Mouse (Mus musculus): ENCODE measurements around the gene Eci1. TPM values are rescaled to one million over a fixed set of nuclear protein-coding genes. Genes with fewer than 3 reads are reported as not detected.

The Eci1 gene
- total RNA-seq, 4 experiments from 2014 or later = 24.1 to 34.1 (median 31.1) TPM

DNA sequence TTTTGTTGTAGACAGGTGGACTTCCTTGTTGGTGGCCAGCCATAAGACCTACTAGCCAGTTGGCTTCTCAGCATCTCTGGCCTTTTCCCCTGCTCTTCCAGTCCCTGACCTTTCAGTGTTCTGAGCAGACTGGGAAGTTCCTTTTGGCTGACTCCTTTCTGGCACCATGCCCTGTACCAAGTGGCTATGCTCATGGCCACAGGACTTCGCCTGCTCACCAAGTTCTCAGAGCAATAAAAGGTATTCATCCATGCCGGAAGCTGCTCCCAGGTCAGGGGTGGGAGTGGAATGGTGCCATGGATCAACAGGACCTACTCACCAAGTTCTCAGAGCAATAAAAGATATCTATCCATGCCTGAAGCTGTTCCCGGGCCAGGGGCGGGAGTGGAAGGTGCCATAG is 46.1 kb downstream of the Eci1 start:
- no peak for DNase-seq (ENCODE audit: low spot score in 2 of 2)

DNA sequence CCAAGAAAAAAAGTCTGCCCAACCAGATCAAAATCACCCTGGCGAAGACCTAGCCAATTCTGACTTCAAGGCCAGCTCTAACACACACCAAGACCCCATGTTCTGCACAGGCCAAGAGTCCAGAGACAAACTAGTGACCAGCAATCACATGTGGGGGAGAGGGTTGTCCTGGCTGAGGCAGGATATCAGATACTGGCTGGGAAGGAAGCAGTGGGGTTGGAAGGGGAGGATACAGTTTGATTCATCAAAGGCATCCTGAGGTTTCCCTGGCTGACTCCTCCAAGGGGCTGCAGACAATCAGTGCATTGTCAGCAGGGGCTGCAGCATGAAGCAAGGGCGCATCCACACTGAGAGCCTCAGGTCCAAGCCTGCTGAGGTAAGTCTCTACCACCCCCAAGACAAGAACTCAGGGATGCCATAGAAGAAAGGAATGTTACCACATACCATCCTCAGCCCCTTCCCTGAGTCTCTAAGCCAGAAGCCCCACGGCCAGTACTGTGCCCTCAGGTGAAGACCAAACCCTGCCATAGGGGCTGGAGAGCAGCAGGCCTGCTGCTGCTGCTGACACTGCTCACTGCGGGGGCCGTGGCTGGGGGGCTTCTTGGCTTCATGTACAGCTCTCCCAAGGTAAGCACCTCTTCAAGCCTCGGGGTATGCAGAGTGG is 47.3 kb downstream of the Eci1 start, which contains the start of gene Bricd5:
TSS of gene Bricd5 (plus strand) at position 273 of the 664 bp plus-strand sequence.
- no peak for DNase-seq (ENCODE audit: low spot score in 2 of 2)

DNA sequence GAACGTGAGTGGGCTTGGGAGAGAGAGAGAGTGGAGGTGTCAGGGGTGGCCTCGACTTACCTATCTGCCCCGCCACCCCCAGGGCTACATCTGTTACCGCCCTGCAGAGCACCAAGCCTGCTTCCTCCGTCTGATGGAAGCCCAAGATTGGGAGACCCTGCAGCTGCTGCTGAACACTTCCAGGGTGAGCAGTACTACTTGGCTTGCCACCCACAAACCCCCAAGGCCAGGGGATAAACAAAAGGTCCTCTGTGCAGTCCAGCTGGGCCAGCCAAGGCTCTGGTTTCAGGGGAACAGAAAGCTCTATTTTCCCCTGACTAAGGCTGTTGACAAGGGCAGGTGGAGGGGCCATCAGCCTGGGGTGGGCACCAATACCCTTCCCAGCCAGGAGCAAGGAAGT is 48.1 kb downstream of the Eci1 start:
- DNase-seq (ENCODE audit: low spot score in 2 of 2) = no peak

DNA sequence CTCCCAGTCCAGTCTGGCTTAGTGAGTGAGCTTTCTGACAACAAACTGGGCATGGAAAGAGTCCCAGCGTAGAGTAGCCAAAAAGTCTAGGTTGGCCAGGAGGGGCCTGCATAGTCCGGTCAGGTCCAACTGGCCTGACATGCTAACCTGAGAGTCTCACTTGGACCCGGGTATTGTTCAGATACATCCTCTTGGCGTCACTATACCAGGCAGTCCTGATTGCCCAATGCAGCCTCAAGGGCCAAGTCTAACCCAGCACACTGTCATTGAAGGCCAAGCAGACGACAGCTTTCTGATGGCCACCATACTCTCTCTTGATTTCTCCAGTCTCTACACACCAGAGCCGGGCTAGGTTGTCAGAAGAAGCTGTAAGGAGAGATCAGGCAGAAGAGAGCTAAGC is 49.1 kb downstream of the Eci1 start:
- no peak for DNase-seq (ENCODE audit: low spot score in 2 of 2)

DNA sequence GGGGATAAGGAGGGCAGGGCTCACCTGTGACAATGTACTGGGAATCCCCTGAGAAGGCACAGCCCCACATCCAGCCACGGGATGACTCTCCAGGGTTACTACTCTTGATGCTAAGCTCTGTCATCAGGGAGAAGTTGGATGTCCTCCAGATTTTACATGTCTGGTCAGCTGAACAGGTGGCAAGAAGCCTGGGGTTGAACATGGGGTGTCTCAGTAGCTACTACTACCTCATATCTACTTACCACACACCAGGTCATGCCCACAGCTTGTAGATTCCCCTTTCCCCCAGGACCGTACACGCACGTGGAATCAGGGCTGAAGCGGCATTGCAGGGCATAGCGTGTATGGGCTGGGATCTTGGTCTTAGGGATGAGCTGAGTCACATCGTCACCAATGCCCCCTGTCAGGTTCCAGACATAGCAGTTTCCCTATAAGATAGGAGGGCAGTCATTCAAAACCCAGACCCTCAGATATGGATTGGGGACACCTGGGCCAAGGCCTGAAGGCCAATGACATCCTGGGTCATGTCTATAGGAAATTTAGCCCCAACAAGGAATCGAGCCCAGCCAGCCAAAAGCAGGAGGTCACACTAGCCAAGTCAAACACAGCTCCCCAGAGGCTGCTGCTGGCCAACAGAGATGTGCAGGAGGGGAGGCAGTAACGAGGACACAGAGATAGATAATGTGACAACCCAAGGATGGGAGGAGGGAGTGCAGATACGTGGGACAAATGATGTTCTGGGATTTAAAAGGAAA is 49.8 kb downstream of the Eci1 start:
- DNase-seq (ENCODE audit: low spot score in 2 of 2) = no peak

DNA sequence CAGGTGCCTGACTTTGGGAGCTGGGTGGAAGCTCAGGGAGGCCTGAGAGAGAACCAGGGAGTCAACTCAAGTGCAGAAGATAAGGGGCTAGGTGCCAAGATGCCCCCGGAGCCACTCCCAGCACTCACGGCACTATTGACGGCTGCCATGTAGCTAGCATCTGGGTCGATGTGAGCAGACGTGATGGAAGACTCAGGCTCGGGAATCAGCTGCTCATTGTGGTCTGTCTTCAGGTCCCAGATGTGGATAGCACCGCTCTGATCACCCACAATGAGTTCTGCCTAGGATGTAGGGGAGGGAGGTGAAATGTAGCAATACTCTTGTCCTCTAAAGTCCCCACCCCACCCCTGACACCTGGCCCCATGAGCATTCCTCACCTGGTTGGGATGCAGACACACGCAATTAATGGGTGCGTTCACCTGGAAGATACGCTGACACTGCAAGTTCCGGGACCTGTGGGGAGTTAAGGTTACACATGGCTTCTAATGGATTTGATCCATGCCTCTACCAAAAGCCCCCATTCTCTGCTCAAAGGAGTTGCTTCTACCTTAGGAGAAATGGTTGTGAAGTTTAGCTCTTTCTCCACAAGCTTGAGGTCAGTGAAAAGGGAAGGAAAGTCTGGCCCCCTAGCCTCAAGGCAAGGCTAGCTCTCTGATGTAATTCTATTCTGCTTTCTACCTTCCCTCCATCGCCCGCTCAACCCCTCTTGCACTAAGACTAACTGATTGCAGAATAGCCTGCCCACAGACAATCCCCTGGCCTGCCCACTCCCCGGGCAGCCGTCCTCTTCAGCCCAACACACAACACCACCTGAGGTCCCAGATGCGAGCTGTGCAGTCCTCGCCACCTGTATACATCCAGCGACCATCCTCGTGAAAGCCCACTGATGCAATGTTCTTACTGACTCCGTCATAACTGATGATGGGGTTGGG is 50.9 kb downstream of the Eci1 start:
- DNase-seq (ENCODE audit: low spot score in 2 of 2) = no peak

DNA sequence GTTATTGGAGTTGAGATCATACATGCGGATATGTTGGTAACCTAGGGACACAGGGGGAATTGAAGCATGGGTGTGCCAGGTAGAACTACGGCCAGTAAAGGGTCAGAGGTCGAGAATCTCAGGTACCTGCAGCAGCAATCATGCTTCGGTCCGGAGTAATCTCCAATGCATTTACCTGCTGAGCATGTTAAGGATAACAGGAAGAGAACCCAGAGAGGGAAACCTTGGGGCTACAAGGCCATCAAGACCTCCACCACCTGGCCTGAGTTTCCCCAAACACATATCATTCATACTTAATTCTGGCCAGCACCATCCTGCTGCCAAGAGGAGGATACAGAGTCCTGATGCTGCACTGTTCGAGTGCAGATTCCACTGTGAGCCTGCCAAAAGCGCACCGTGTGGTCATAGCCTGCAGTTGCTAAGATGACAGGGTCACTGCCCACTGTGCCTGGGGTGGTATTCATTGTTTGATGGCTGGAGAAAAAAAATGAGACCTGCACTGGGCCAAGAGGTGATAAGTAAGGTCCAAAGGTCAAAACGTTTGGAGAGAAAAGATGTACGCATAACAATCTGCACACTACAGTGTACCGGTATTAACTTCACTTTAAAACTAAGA is 51.7 kb downstream of the Eci1 start:
- no peak for DNase-seq (ENCODE audit: low spot score in 2 of 2)

DNA sequence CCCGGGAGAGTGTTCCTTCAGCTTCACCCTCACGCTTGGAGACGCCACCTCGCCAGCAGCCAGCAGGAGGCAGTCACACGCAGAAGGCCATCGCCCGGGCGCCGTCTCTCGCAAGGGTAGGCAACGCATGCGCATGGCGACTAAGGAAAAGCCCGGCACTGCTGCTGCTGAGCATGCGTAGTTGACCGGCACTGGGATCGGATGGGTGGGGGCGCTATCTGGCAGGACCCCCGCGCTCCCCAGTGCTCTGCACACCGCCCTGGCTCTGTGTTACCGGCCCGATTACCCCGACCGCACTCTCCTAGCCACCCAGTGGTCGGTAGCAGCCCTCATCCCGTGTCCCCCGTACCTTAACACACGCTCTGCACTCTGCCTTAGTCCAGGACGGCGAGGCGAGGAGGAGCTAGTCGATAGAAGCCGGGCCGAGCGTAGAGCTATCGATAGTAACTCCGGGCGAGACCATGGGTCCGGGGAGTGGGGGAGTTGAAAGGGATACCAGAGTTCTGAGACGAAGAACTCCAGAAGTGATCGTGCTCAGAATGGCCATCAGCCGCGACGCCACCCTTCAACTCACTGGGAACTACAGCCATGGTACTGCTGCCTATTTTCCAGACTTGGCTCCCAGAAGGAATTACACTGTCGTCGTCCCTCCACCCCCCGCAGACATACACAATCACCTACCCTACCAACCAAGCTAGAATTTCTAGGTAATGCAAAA is 52.4 kb downstream of the Eci1 start, which contains the start of gene Mlst8:
TSS of gene Mlst8 (minus strand) at position 416 of the 718 bp plus-strand sequence.
- peak; percentile 93 to 96 for DNase-seq (ENCODE audit: low spot score in 2 of 2)

DNA sequence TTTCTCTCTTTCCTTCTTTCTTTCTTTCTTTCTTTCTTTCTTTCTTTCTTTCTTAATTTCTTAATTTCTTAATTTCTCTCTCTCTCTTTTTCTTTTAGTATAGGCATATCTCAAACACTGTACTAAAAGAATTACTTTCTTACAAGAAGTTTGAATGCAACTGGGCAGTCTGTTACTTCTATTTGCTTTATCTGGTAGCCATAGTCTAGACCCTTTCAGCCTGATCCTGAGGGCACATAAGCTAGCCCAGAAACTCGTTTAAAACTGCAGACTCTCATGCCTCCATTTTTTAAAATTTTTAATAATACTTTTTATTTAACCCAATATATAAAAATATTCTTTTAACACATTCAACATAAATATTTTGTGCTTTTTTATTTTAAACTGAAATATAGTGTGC is 53.0 kb downstream of the Eci1 start:
- no peak for DNase-seq (ENCODE audit: low spot score in 2 of 2)

DNA sequence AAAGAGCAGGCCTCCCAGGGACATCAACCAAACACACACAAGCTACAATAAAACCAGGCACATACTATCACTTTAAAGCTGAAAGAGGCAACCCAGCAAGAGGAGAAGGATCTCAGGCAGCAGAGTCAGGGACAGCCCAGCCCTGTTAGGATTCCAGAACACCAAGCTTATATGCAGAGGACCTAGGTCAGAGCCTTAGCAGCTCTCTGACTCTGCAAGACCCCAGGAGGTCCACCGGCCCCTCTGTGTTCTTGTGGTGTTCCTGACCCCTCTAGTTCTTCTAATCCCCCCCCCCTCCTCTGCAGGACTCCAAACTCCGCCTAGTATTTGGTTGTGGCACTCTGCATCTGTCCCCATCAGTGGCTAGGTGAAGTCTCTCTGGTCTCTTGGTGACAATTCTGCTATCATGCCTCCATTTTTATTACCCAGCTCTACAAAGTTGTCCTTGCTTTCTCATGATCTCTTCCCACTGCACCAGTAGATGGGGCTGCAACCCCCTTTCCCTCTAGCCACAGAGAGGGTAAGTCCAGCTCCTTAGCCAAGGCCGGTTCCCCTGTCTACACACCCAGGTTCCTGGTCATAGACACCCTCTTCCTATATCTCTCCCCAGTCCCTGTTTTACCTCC is 53.9 kb downstream of the Eci1 start:
- DNase-seq (ENCODE audit: low spot score in 2 of 2) = no peak

DNA sequence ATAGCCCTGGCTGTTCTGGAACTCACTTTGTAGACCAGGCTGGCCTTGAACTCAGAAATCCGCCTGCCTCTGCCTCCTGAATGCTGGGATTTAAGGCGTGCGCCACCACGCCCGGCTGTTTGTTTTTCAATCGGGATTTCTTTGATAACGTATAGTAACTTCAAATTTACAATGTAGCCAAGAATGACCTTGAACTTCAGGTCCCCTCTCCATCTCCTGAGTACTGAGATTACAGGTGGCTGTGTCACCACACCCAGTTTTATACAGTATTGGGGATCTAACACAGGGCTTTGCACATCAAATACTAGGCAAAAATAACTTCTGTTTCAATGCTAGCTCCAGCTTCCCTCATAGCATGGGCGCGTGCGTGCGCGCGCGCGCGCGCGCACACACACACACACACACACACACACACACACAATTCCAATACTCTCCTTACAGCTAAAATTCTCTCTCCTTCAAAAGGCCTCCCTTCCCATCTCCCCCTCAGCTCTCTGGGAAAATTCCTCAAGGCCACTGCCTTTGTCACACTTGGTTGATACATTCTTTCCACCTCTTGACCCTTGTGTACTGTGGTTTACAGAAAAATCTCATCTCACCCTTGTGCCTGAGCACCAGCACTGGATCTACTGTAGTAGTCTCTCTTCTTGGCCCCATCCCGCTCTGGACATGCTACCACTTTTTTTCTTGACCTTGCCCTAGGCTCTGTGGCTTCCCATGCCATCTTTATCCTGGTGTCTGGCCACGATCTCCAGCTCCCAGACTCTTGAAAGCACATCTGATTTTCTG is 54.8 kb downstream of the Eci1 start:
- DNase-seq (ENCODE audit: low spot score in 2 of 2) = no peak

DNA sequence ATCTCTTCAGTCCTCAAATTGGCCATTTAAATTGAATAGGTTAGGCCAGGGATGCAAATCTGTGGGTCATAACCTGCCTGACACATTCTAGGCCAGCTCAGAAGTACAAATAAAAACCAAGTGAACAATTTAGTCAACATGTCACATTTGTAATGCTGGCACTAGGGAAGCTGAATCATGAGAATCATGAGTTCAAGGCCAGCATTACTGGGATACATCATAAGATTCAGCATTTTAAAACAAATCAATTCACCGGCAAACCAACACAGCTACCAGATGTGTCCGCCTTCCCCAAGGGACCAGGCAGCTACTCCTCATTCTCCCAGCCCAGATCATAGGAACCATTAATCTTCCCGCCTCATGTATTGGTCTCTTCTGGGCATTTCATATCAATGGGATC is 57.1 kb downstream of the Eci1 start:
- no peak for DNase-seq (ENCODE audit: low spot score in 2 of 2)

DNA sequence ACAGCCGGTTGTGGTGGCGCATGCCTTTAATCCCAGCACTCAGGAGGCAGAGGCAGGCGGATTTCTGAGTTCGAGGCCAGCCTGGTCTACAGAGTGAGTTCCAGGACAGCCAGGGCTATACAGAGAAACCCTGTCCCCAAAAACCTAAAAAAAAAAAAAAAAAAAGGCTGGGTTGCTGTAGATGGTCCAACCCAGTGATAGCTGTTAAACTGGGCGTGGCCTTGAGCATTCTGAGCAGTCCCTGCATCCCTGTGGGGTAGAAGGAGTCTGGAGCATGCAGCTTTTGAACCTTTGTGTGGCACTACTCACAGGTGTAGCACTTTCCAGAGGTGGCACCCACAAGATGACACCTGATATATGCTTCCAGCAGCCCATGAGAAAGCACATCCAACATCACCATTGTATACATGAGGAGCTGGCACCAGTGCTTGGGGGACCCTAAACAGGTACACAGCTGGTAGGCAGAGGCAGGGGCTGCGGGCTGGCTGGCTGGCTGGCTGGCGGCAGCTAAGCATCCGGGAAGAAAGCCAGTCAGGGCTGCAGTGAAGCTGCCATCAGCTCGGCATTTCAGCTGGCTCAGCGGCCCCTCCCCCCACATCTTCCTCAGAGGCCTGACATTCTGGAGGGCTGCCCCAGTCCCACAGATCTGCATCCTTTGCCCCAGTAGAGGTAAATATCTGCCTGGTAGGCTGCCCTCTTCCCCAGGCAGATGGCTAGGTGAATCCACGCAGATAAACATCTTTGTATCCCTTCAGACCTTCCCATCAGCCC is 58.8 kb downstream of the Eci1 start:
- no peak for DNase-seq (ENCODE audit: low spot score in 2 of 2)

DNA sequence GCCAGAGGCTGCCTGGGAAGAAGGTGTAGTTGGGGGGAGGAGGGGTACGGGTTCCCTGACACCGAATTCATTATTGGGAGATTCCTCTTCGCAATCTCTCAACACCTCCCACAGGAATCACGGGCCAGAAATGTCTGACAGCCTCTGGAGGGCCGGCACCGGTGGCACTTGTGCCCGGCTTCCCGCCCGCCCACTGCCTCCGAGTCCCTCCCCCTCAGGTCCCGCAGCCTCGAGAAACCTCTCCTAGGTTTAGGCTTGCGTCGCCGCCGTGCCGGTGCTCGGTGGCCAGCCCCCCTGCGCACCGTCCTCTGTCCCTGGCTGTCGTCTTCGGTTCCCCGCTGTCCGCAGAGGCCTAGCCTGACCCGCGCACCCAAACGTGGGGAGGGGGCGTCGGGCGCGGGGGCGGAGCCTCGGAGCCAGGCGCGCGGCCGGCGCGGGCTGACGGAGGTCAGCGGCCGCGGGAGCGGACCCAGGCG is 61.8 kb downstream of the Eci1 start, which contains the start of gene Caskin1:
TSS of gene Caskin1 (plus strand) at position 416 of the 476 bp plus-strand sequence.
- DNase-seq (ENCODE audit: low spot score in 2 of 2) = peak in 1 of 2 experiments; percentile 77

DNA sequence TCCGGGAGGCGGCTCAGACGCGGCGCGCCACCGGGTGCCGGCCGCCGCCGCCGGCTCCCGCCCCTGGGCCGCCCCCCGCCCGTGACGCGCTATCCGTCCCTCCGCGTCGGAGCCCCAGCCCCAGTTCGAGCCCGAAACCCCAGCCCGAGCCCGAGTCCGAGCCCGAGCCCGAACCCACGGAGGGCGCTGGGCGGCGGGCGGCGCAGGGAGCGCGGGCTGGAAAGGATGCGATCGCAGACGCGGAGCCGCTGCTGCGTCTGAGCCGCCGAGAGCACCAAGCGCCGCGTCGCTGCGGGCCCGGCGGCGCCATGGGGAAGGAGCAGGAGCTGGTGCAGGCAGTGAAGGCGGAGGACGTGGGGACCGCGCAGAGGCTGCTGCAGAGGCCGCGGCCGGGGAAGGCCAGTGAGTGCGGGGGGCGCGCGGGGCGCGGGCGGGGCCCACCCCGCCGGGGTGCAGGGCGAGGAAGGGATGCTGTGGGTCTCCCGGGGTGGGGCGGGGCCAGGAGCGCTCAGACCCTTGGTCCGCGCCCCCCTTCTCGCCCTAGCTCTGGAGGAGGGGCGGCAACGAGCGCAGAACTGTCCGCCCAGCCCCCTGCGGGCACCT is 62.3 kb downstream of the Eci1 start:
- peak in 1 of 2 experiments; percentile 33 for DNase-seq (ENCODE audit: low spot score in 2 of 2)

All from left cerebral cortex, adult 8-10 months (tissue).